Mouse (Mus musculus) lung, adult 2 months (tissue): Measurements from ENCODE around the gene Top1. TPM values are rescaled to one million over a fixed set of nuclear protein-coding genes. Genes with fewer than 3 reads are reported as not detected.

ENCODE experiments used
- DNase-seq: peaks from one replicate; pipeline ENCODE4 v3.0.0; 2022
- H3K4me1 ChIP-seq: fragments of 200-500 bp; 2 replicates; pipeline ENCODE4 v1.6.1; 2011; ENCODE audit warnings: low read length; ENCODE audit not compliant: control insufficient read depth, insufficient read depth
- H3K4me3 ChIP-seq: fragments of 200-500 bp; replicated peaks from 2 replicates; pipeline ENCODE3; 2011; ENCODE audit warnings: low read depth, mild to moderate bottlenecking, control low read depth, low read length; ENCODE audit errors: extremely low read depth
- CTCF ChIP-seq: fragments of 200-500 bp; IDR thresholded peaks from 2 replicates; pipeline ENCODE4 v1.5.1; 2011; ENCODE audit warnings: mild to moderate bottlenecking, low read length, control low read depth; ENCODE audit not compliant: insufficient read depth
- POLR2A ChIP-seq: fragments of 200-500 bp; IDR thresholded peaks from 2 replicates; pipeline ENCODE4 v1.6.1; 2011; ENCODE audit warnings: low read depth, mild to moderate bottlenecking, control low read depth, low read length, borderline replicate concordance; ENCODE audit errors: extremely low read depth
- WGBS: fragments of 180-500 bp; shearing (Covaris S2); methylation state at CpG from one replicate; pipeline ENCODE4 v1.1.7; 2018; 5-methylcytosine and 5-hydroxymethylcytosine counted together
- polyA plus RNA-seq: library from polyadenylated mRNA; depleted of rRNA; stranded (reverse); fragments of >200 nt; gene quantifications from 2 replicates; pipeline ENCODE4 v1.2.3, GENCODE M21; 2012

Top1 gene
- polyA plus RNA-seq, 1 experiment, result 10.7 TPM

- TF ChIP-seq POLR2A (no peak), CTCF (no peak)
- DNase-seq, result no peak
- no peak overlapping the region for H3K4me3 ChIP-seq
Observed at GRCm38 (mm10) chr2:160702824-160703223, 57.1 kb downstream of the Top1 start.

DNA sequence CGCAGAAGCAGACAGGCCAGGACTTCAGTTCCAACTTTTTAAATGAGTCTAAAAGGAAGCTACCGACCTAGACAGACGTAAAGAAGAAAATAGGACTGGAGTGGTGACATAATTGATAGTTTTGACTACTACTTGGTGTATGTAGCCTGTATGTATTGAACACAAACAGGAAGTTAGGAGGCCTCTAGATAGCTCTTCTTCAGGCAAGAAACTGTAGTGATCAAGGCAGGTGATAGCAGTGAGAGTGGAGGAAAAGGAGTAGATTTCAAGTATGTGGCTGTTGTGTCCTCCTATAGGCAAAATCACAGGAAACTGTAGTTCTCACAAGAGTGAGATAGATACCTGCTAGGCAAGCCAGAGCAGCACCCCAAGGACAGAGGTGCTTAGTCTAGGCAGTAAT, 62.0 kb downstream of the Top1 start:
- no peak for DNase-seq
- TF ChIP-seq POLR2A (no peak), CTCF (no peak)
- Histone ChIP-seq H3K4me3 (no peak overlapping the region), H3K4me1 (no peaks in the 10 kb centered on the region)
- WGBS, result 89% methylated on average over 3 of the region's 3 CpGs

More at GRCm38 (mm10) chr2:160702824-160703223, 57.1 kb downstream of the Top1 start:
- H3K4me1 ChIP-seq, result peaks cover 8% of the 10 kb centered on the region; the same call in 1 of the 2 replicates

GRCm38 (mm10) chr2:160715463-160716030, 69.9 kb downstream of the Top1 start:
- Histone ChIP-seq H3K4me1 (peaks cover 5% of the 10 kb centered on the region), H3K4me3 (no peak overlapping the region)
- no peak for TF ChIP-seq POLR2A
- TF ChIP-seq CTCF, result no peak
- DNase-seq, result no peak
- 47% methylated on average over 4 of the region's 4 CpGs for WGBS

DNA sequence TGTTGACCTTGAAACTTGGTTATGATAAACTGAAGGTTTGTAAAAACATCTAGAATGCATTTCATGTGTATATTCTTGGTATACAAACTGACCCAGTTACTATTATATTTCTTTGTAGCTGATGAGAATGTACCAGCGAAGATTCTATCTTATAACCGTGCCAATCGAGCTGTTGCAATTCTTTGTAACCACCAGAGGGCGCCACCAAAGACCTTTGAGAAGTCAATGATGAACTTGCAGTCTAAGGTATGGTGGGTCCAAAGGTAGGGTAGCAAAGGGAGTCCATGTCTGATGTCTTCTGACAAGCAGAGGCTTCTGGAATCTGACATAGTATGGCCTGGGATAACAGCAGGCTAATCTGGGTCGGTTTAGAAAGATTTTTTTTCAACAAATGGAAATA, 71.6 kb downstream of the Top1 start:
- TF ChIP-seq CTCF (peak; percentile 9; the same call in 1 of the 2 replicates), POLR2A (no peak)
- 69% methylated on average over 5 of the region's 5 CpGs for WGBS
- Histone ChIP-seq H3K4me1 (peaks cover 5% of the 10 kb centered on the region), H3K4me3 (no peak overlapping the region)
- no peak for DNase-seq

- 36% methylated on average over 3 of the region's 3 CpGs for WGBS
- TF ChIP-seq CTCF, result no peak
- TF ChIP-seq POLR2A, result no peak
- DNase-seq, result peak; percentile 82
- peaks cover 5% of the 10 kb centered on the region for H3K4me1 ChIP-seq
- no peak overlapping the region for H3K4me3 ChIP-seq
Observed at GRCm38 (mm10) chr2:160718811-160719210, 73.1 kb downstream of the Top1 start.

- peaks cover 2% of the 10 kb centered on the region for H3K4me1 ChIP-seq
- H3K4me3 ChIP-seq, result no peak overlapping the region
- 67% methylated on average over 4 of the region's 4 CpGs for WGBS
- TF ChIP-seq POLR2A (no peak), CTCF (no peak)
- DNase-seq, result no peak
Observed at GRCm38 (mm10) chr2:160722714-160723113, 77.0 kb downstream of the Top1 start.

DNA sequence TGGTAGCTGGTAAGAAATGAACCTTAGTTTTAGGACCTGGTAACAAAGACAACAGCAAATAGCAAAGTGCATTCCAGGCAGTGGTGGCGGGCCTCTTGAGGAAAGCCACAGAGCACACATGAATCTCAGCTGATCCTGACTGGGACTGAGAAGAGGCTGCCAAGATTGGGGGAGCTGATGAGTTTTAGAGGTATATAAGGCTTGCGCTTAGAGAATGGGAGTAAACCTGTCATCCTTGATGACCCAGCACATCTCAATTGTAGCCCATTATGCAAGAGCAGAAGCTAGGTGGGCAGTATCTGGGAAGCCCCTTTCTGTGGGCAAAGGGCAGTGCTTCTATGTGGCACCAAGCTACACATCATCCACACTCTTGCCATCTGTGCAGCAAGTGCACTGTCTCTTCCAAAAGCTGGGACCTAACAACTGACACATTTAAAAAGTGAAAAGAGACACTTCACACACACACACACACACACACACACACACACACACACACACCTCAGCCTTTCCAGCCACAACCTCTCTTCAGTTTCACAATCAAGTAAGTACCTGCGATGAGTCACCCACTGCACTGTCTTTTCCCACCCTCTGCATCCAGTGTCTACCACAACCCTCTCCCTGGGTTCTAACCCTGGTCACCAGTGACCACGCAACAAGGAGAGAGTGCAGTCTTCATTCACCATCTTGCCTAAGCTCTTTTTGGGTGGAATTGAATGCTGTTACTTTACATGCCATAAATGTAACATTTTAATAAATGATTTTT, 78.1 kb downstream of the Top1 start:
- TF ChIP-seq CTCF, result no peak
- no peak for TF ChIP-seq POLR2A
- Histone ChIP-seq H3K4me1 (peaks cover 2% of the 10 kb centered on the region), H3K4me3 (no peak overlapping the region)
- 77% methylated on average over 4 of the region's 4 CpGs for WGBS
- no peak for DNase-seq

DNA sequence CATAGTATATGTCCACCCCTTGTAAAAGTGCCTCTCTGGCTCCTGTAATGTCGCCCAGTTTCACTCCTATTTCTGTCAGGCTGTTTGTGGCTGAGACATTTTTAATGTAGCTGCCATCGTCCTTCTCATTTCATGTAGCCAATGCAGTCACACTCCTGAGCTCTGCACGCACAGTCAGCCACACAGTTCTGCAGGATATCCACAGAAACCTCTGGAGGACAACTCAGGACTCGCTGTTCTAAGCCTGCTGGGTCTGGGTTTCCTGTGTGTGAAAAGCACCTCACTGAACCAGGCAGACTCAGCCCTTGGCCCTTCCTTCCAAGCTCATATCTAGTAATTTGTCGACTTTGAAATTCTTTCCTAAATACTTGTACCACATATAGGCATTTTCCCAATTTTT, 78.8 kb downstream of the Top1 start:
- DNase-seq, result no peak

GRCm38 (mm10) chr2:160725877-160726864, 80.5 kb downstream of the Top1 start:
- 63% methylated on average over 6 of the region's 6 CpGs for WGBS
- Histone ChIP-seq H3K4me1 (peaks cover 10% of the 10 kb centered on the region), H3K4me3 (no peak overlapping the region)
- TF ChIP-seq CTCF, result no peak
- no peak for TF ChIP-seq POLR2A
- DNase-seq, result no peak

More for the DNA sequence above, 78.8 kb downstream of the Top1 start:
- Histone ChIP-seq H3K4me3 (no peak overlapping the region), H3K4me1 (peaks cover 4% of the 10 kb centered on the region)
- no peak for TF ChIP-seq CTCF
- no peak for TF ChIP-seq POLR2A
- WGBS, result 72% methylated on average over 5 of the region's 5 CpGs
